Mouse (Mus musculus): Measurements from ENCODE around the gene Rasl12.
A peak's percentile ranks its signal among the peaks of the same experiment; 100 is the strongest.

The Rasl12 gene

GRCm38 (mm10) chr9:65398279-65398678 is at the start of gene Rasl12:
Gene Rasl12 (plus strand): TSS chr9:65398506.
- peak in 1 of 2 experiments; percentile 34 for DNase-seq (ENCODE audit: low spot score in 2 of 2)

- no peak for DNase-seq (ENCODE audit: low spot score in 2 of 2)
Observed at GRCm38 (mm10) chr9:65353251-65353650, 45.1 kb upstream of the Rasl12 start.

- DNase-seq (ENCODE audit: low spot score in 2 of 2) = no peak
Observed at GRCm38 (mm10) chr9:65356561-65356960, 41.7 kb upstream of the Rasl12 start.

GRCm38 (mm10) chr9:65356971-65357370 is 41.3 kb upstream of the Rasl12 start:
- no peak for DNase-seq (ENCODE audit: low spot score in 2 of 2)

GRCm38 (mm10) chr9:65358956-65359480 is 39.3 kb upstream of the Rasl12 start:
- no peak for DNase-seq (ENCODE audit: low spot score in 2 of 2)

DNA sequence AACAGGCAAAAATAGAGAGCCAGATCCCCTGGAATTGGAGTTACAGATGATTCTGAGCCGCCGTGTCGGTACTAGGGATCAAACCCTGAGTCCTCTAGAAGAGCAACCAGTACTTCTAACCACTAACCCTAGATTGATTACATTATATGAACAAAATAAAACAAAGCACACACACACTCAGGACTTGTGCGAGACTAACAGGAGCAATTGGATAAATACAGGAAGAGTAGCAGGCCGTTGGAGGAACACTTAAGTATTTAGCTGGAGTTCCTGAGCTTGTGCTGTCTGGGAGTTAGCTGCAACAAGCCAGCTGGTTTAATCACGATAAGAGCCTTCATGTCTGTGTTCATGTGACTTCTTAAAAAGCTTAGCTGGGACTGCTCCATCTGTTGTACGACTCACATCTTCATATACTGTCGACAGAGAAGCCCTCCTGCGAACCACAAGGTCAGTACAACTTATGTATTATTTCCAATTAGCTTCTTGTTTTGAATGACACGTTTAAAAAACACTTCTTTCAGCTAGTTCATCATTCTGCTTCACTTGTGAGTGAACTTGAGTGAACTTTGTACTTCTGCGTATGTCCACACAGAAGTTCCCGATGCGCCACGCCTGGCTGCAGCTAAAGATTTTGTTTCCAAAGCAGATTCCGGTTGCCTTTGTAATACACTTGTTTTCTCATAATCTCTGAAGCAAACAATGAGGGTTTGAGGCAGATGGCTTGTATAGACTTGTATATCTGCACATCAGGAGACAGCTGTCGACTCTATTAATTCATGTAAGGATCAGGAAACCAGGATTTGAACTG is 37.5 kb upstream of the Rasl12 start, which contains the start of gene Ubap1l:
Gene Ubap1l (plus strand): TSS at position 401 of the 808 bp plus-strand sequence.
- DNase-seq (ENCODE audit: low spot score in 2 of 2) = no peak

DNA sequence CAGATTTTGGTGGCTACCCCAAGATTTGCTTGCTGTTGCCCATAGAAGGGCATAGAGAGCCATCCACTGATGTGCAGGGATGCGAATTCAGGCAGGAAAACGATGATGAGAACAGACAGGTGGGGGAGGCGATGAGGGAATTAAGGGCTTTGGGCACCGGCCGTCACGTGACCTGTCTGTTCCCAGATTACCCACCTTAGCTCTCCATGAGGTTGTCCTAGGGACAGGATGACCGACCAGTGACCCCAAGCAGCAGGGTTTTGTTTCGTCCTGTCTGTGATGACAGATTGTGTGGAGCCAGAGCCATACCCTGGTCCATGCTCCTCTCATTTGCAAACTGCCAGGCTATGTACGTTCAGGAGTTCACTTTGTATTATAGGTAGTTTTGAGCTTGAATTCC is 34.6 kb upstream of the Rasl12 start:
- DNase-seq (ENCODE audit: low spot score in 2 of 2) = no peak

GRCm38 (mm10) chr9:65365721-65366120 is 32.6 kb upstream of the Rasl12 start:
- no peak for DNase-seq (ENCODE audit: low spot score in 2 of 2)

DNA sequence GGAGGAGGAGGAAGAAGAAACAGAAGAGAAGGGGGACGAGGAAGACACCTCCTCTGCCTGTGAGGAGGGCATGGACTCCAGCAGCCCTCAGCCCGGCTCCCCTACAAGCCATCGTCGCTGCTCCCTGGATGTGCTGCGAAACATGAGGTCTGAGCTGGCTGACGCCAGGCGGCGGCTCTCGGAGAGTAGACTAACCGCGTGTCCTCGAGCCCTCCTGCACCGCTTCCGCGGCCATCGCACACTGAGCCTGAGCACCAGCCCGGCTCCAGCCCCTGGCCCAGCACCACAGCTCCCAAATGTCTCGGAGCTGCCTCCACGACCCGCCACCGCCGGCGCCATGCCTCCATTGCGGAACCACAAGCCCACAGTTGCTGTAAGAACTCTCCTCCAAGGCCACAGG is 26.6 kb upstream of the Rasl12 start:
- DNase-seq (ENCODE audit: low spot score in 2 of 2) = no peak

GRCm38 (mm10) chr9:65372449-65372848 is 25.9 kb upstream of the Rasl12 start:
- DNase-seq (ENCODE audit: low spot score in 2 of 2) = peak in 1 of 2 experiments; percentile 28

- no peak for DNase-seq (ENCODE audit: low spot score in 2 of 2)
Observed at GRCm38 (mm10) chr9:65374468-65375162, 23.7 kb upstream of the Rasl12 start.

DNA sequence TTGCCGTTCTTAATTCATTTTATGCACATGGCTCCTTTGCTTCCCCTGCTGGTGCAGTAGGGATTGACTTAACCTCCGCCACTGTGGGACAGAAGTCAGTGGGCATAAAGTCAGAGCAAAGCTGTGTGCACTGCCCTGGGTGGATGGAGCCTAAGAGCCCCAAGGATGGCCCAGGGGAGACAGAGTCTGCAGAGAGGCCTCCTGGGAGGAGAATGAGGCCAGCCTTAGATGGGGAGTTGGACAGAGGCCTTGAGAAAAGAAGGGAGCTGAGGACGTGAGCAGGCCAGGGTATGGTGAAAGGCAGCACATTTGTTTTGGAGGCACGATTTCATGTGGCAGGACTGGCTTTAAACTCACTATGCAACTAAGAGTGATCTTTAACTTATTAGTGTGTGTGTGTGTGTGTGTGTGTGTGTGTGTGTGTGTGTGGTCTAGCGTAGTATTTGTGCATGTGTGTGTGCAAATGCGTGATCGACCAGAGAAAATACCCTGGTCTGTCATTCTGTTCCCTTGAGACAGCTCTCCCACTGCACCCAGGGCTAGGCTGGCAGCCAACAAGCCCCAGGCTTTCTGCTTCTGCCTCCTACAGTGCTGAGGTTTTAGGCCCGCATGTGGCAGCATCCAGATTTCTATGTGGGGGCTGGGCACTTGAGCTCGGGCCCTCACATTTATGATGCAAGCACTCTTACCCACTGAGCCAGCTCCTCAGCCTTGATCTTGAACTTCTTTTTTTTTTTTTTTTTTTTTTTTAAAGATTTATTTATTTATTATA is 23.0 kb upstream of the Rasl12 start:
- DNase-seq (ENCODE audit: low spot score in 2 of 2) = peak in 1 of 2 experiments; percentile 67

DNA sequence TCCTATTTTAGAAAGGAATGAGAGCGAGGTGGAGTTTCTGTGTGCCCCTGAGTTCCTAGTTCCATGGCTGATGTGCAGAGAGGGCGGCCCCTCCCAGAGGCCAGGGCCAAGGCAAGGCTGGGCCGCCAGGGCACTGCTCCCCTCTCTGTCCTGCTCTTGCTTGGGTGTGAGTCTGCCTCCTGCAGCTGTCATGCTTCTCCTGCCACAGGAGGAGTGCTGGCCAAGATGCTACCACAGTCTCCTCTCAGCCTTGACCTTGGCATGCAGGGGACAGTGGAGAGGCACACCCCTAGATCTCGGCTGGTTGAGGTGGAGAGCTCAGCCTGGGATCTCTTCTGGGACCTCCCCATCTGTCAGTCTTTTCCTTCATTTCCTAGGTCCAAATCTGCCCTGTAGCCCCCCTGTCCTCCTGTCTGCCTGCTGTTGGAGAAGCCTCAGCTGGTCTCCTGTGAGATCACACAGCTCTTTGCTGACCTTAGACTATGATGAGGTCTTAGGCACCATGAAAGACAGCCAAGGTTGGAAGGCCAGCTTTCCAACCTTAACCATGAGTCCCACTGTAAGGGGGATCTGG is 17.2 kb upstream of the Rasl12 start:
- no peak for DNase-seq (ENCODE audit: low spot score in 2 of 2)

DNA sequence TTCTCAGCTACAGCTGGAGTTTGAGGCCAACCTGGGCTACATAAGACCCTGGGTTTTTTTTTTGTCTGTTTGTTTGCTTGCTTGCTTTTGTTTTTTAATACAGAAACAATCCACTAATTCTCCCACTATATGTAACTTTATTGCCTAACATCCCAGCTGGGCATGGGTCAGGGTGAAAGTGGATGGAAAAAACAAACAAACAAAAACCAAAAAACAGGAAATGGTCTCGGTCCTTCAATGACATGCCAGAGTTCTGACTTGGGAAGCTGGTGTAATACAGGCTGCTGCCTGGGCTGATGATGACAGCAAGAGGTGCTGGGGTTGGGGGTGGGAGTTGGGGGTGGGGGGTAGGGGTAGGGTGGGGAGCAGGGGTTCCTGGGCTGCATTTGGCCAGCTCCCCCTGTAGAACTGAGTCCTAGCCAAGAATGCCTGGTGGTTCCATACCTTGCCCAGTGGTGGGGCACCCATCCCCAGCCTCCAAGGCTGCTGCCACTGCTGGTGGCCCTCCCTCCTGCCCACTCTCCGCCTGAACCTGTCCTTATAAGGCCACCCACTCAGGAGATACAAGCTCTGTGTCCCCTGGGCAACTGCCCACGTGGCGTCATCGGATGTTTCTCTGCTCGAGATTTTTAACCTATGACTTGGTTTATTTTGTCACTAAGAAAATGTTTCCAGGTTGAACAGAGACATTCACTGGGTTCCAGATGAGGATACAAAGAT is 16.1 kb upstream of the Rasl12 start:
- no peak for DNase-seq (ENCODE audit: low spot score in 2 of 2)

GRCm38 (mm10) chr9:65382751-65383097 is 15.6 kb upstream of the Rasl12 start:
- no peak for DNase-seq (ENCODE audit: low spot score in 2 of 2)

DNA sequence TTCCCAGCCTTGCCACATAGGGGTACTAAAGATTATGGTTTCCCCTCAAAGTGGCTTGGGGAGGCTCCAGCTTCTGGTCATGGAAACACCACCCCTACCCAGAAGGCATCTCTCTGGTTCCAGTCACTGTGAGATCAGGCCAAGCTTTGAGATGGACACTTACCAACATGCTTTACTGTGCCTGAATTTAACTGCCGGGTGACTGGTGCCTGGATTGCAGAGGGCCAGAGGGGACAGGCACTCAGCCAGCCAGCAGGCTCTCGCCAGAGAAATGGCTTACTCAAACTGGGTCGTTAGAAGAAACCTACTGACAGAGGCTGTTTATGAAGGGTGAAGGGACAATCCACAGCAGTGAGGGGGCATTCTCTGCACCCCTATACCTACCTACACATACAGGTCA is 14.0 kb upstream of the Rasl12 start:
- DNase-seq (ENCODE audit: low spot score in 2 of 2) = no peak

DNA sequence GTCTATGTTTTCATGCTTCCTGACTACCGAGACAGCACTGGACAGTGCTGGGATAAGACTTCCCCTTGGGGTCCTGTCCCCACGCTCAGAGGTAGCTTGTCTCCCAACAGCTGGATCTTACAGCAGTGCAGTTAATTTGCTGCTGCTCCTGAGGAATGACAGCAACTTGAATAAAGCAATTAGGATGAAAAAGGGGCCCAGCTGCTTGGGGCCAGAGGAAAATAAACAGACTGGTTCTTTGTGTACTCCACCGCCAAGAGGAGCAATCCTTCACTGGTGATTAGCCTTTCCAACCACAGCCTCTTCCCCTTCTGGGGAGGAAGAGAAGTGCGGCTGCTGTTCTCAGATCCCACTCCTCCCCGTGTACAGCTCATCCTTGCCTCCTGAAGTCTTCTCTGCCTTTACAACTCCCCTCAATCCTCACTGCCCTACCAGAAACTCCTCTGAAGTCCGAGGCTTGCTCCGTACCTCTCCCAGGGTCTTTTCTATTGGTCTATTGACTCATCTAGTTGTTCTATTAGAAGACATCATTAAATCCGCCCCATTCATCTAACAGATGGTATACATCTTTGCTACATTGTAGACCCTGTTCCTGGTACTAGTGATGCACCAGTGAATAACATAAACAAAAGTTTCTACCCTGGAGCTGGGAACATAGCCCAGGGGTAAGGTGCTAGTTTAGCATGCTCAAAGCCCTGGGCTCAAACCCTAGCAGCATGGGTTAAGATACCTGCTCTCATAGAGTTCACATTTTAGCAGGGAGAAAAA is 11.7 kb upstream of the Rasl12 start:
- no peak for DNase-seq (ENCODE audit: low spot score in 2 of 2)

DNA sequence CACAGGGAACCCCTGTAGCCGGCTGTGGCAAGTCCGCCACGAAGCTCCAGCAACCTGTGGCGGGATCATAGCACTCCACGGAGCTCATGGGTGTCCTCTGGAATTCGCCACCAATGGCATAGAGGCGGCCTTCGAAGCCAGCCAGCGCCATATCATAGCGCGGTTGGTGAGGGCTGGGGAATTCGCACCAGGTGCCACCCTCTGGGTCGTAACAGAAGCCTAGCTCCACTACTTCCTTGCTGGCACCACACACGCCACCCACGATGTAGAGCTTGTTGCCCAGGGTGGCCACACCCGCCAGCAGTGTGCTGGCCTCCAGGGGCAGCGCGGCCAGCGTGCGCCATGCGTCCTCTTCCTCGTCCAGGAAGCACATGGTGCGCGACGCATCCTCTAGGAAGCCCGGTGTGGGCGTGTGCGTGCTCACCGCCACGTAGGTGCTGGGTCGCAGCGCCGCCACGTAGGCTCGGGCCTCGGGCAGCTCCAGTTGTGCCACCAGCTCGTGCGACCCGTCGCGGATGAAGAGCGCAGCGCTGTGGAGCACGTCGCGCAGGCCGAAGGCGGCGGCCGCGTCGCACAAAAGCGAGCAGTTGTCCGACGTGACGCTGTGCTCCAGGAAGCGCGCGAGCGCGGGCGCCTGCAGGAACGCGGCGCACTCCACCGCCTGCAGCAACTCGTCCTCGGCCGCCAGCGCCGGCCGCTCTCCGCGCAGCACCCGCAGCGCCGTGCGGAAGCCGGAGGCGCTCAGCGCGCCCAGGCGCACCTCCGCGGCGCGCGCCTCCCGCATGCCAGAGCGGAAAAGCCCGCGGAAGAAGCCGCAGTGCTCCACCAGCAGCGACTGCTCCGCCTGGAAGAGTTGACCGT is 7.3 kb upstream of the Rasl12 start:
- DNase-seq (ENCODE audit: low spot score in 2 of 2) = no peak

DNA sequence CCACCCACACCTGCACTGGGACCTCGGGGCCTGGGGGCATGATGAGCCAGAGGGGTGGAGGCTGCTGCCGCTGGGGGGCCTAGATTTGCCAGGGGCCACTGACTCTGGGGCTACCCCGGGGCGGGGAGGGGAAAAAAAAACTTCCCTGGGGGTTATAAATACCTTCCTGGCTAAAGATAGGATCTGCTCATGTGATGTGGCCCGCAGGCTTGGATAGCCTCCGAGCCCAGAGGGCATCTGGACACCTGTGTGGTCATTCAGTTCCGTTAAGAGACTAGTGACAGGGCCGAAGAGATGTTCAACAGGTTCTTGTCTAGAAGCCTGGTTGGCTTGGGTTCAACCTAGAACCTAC is 6.7 kb upstream of the Rasl12 start, which contains the start of gene Kbtbd13:
Gene Kbtbd13 (minus strand): TSS at position 40 of the 352 bp plus-strand sequence.
- no peak for DNase-seq (ENCODE audit: low spot score in 2 of 2)
